Mouse (Mus musculus): Measurements from ENCODE around the gene Gm45213. TPM values are rescaled to one million over a fixed set of nuclear protein-coding genes. Genes with fewer than 3 reads are reported as not detected.
"Not testable (repeated sequence)": the region's sequence is repeated elsewhere in the genome, so short reads cannot be mapped to it uniquely, and the experiment has no call there.

Gm45213 gene
- total RNA-seq, 2 experiments from 2014 or later, result not detected

- intact Hi-C loops (cut with DNase I), result no loop called here
These were observed 3.8 kb downstream of the Gm45213 start for GRCm38 (mm10) chr7:66046921-66047918.

GRCm38 (mm10) chr7:66047975-66048374, 4.6 kb downstream of the Gm45213 start:
- DNase-seq (ENCODE audit: low spot score in 2 of 2), result no peak
- intact Hi-C loops (cut with DNase I), result no loop called here

More at GRCm38 (mm10) chr7:66046921-66047918, 3.8 kb downstream of the Gm45213 start:
- no peak for DNase-seq (ENCODE audit: low spot score in 2 of 2)

DNA sequence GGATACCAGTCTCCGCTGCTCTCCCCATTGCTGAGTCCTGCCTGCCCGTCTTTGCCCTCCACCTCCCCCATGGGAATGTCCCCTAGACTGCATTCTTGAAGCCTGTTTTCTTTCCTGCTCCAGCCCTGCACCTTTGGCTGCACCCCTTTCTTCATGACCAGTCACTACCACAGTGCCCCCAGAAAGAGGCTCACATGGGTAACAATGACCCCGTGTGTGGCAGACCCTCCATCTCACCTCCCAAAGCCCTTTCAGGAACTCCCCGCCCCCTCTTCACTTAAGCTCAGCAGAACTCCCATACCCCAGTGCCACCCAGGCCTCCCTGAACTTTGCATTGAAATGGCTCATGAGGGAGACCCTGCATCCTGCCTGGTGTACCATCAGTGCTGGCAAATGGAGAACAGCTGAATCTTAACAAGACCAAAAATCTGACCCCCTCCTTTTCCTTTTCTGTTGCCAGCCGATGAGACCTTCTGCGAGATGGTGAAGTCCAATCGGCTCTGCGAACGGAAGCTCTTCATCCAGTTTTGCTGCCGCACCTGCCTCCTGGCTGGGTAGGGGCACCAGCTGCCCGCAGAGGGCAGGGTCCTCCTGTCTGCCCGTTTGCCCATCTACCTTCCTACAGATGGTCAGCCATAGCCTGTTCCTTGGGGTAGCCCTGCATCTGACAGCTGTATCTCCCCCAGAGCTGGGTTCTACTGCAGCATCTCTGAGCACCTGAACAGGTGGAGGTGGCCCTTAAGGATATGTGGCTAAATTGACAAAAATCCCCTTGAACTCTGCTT, 5.2 kb downstream of the Gm45213 start:
- intact Hi-C loops (cut with DNase I), result no loop called here
- DNase-seq (ENCODE audit: low spot score in 2 of 2), result no peak

DNA sequence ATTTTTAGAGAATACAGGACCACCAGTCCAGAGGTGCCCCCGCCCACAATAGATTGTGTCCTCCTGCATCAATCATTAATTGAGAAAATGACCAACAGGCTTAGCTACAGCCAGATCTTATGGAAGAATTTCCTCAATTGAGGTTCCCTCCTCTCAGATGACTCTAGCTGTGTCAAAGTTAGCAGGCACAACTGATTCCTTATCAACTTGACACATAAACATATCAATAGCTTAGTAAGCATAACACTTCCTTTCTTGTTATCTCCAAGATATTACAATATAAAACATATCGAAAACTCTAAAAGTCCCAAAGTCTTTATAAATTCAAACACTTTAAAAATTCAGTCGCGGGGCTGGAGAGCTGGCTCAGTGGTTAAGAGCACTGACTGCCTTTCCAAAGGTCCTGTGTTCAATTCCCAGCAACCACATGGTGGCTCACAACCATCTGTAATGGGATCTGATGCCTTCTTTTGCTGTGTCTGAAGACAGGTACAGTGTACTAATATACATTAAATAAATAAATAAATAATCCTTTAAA, 10.6 kb downstream of the Gm45213 start:
- intact Hi-C loops (cut with DNase I), result loop anchor here (5.0 kb wide), 1 partner anchor 322 kb away; no protein-coding TSS in a partner anchor
- no peak for DNase-seq (ENCODE audit: low spot score in 2 of 2)

GRCm38 (mm10) chr7:66055356-66055755, 12.0 kb downstream of the Gm45213 start:
- intact Hi-C loops (cut with DNase I), result loop anchor here (1.0 kb wide), 1 partner anchor 351 kb away; no protein-coding TSS in a partner anchor
- not testable (repeated sequence) for DNase-seq (ENCODE audit: low spot score in 2 of 2)

- intact Hi-C loops (cut with DNase I), result no loop called here
- DNase-seq (ENCODE audit: low spot score in 2 of 2), result no peak
These were observed 15.3 kb downstream of the Gm45213 start, which contains the start of gene Snrpa1 for GRCm38 (mm10) chr7:66058703-66059102. Gene Snrpa1, plus strand, starts transcription at chr7:66059003.

DNA sequence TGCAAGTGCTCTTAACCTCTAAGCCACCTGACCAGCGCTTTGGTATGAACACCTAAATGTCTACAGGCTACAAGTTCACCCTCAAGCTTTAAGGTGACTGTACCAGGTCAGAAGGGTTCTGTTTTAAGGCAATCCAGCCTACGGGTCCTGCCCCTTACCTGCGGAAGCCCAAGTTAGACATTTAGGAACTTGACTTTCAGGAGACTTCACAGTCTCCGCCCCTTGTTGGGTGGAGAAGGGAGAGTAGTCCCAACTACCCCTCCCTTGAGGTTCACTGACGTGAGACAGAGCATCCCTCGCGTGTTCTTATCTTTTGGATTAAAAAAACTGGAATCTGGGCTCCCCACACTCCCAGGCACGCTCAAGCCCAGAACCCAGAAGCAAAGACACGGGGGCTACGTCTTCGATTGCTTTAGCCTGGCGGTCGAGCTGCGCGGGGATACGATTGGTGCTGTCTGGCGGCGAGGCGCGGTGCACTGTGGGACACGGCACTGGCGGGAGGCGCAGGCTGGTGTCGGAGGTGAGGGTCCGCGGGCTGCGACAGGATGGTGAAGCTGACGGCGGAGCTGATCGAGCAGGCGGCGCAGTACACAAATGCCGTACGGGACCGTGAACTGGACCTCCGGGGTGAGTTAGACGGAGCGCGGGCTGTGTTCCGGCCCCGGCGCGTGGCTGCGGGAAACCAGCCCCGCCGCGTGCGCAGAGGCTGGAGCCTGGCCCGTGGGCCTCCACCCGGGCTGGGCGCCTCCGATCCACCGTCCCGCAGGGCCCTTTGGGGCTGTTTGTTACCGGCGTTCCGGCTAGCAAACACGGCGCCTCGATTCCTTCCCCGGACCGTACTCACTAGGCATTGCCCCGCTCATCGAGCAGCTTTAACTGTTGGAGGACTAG, 16.9 kb downstream of the Gm45213 start:
- DNase-seq (ENCODE audit: low spot score in 2 of 2), result peak; percentile 90 to 93
- intact Hi-C loops (cut with DNase I), result no loop called here

GRCm38 (mm10) chr7:66061057-66061456, 17.7 kb downstream of the Gm45213 start:
- DNase-seq (ENCODE audit: low spot score in 2 of 2), result no peak
- intact Hi-C loops (cut with DNase I), result no loop called here

DNA sequence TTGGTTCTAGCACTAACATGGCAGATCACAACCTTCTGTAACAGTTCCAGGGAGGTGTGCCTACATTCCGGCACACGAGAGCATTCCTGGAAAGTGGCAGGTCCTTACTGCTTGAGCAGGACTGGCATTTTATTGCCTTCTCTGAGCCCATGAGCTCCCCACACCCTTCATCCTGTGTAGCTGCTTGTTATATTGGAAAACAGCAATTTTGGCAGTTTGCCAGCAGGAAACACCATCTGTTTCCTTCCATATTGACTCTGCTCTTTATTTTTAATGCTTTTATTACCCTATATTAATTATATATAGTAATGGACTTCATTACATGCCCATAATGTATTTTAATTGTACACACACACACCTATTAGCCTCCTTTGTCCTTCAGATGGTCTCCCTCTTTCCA, 33.0 kb downstream of the Gm45213 start:
- no peak for DNase-seq (ENCODE audit: low spot score in 2 of 2)

GRCm38 (mm10) chr7:66079364-66080230, 36.2 kb downstream of the Gm45213 start, which contains the start of gene Selenos:
Gene Selenos, plus strand, starts transcription at chr7:66079649.
- intact Hi-C loops (cut with DNase I), result no loop called here
- peak; percentile 93 to 95 for DNase-seq (ENCODE audit: low spot score in 2 of 2)

More for the DNA sequence above, 33.0 kb downstream of the Gm45213 start:
- intact Hi-C loops (cut with DNase I), result no loop called here

- no peak for DNase-seq (ENCODE audit: low spot score in 2 of 2)
These were observed 36.8 kb downstream of the Gm45213 start for GRCm38 (mm10) chr7:66080231-66080613.

GRCm38 (mm10) chr7:66083757-66084156, 40.4 kb downstream of the Gm45213 start:
- no peak for DNase-seq (ENCODE audit: low spot score in 2 of 2)
- intact Hi-C loops (cut with DNase I), result no loop called here

More at GRCm38 (mm10) chr7:66080231-66080613, 36.8 kb downstream of the Gm45213 start:
- intact Hi-C loops (cut with DNase I), result no loop called here

- DNase-seq (ENCODE audit: low spot score in 2 of 2), result no peak
- intact Hi-C loops (cut with DNase I), result no loop called here
These were observed 41.1 kb downstream of the Gm45213 start for GRCm38 (mm10) chr7:66084546-66084945.

DNA sequence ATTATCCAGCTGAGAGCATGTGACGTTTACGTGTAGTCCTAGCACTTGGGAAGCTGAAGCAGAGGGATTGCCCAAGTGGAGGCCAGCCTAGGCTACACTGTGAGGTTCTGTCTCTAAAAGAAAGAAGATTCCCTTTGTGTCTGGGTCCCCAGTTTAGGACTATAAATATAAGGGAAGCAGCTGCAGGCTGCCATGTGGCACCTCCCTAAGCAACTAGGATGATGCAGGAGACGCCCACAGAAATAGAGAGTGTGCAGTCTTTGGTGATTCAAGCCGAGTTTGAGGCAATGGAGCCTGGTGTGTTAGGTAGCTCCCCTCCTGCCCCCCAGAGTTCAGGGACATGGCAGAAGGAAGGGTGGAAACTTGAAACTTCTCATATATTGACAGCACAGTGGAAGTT, 44.2 kb downstream of the Gm45213 start:
- intact Hi-C loops (cut with DNase I), result no loop called here
- peak; percentile 50 to 54 for DNase-seq (ENCODE audit: low spot score in 2 of 2)

- DNase-seq (ENCODE audit: low spot score in 2 of 2), result peak in 1 of 2 experiments; percentile 35
- intact Hi-C loops (cut with DNase I), result no loop called here
These were observed 44.7 kb downstream of the Gm45213 start for GRCm38 (mm10) chr7:66088077-66088476.

DNA sequence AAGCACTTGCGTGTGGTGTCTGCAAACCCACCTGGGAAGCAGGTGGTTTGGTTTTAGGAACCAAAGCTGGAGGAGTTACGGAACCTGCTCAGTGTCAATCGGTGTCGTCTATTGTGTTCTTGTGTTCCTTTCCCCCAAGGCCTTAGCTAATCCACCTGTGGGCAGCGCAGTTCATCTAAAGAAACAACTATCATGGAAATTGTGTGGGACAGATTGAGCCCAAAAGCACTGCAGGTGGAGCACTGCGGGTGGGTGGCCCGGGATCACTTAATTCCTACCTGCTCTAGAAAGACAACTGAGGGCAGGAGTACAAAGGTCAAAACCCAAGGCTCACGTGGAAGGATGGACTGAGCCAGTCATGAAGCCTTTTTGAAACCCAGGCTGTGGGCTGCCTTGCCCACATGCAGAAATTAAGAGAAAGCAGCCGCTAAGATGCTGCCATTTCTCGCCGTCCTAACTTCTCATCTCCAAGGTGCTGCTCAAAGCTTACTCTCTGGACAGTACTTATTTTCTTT, 47.3 kb downstream of the Gm45213 start:
- intact Hi-C loops (cut with DNase I), result no loop called here
- DNase-seq (ENCODE audit: low spot score in 2 of 2), result no peak

GRCm38 (mm10) chr7:66091553-66091952, 48.2 kb downstream of the Gm45213 start:
- intact Hi-C loops (cut with DNase I), result no loop called here
- DNase-seq (ENCODE audit: low spot score in 2 of 2), result no peak

DNA sequence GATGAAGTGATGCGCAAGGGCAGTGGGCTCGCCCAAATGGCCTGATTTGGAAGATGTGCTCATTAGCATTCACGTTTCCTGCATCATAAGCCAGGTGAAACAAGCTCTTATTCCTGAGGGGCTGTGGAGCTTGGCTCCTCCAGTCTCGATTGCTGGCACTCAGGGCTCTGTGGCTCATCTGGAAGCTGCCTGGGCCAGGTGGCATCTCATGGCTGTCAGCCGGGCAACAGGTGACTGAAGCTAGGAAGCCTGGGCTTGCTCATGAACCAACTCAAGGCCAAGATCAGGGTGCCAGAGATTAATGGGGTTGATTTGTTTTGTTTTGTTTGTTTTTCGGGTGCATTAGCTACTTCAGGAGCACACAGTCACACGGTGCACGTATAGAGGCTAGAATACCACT, 49.3 kb downstream of the Gm45213 start:
- no peak for DNase-seq (ENCODE audit: low spot score in 2 of 2)
- intact Hi-C loops (cut with DNase I), result no loop called here
